Mouse (Mus musculus) adipocyte (in vitro differentiated cells): Measurements from ENCODE around the gene Tnfrsf11a.

Experiments
- DNase-seq: peaks from one replicate; pipeline ENCODE4 v3.0.0-alpha.2; 2016; ENCODE audit warnings: low spot score

Gene Tnfrsf11a

DNA sequence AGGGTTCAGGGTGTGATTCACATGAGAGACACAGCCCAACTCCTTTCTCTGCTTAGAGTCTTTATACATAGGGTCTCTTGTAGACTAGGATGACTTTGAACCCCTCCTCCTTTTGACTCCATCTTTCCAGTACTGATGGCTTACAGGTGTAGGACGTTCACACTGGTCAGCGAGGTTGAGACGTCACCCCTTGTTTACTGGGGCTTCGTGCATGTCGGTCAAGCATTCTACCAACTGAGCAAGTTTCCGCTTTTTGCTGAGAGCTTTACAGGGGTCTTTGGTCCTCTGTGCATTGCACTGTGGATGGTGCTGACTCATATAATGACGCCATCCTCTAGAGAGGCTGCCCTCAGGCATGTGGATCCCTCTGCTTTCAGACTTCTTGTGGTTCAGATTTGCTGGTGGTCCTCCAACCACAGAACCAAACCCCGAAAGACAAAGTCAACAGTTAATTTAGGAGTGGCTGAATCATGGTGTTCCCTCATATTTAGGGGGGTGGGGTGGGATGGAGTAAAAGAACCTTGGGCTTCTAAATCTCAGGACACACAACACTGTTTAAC lies 47.3 kb downstream of the Tnfrsf11a start:
- no peak for DNase-seq

GRCm38 (mm10) chr1:105829171-105829570 lies 48.7 kb downstream of the Tnfrsf11a start:
- no peak for DNase-seq

DNA sequence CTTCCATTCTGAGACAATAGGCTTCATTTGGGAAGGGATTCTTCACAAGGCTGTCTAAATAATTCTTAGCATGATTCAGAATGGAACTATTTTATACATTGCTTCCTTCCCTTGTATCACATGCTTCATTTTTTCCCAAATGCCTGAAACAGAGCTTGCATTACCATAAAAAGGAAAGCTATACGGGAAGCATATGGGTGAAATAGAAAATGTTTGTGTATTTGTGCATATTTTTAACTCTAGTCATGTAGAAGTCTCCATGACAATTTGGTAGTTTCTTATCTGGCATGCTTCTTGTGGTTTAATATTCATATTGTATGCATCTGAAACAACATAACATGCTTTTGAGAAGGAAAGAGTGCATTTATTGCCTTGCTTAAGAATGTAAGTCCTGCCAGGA lies 52.3 kb downstream of the Tnfrsf11a start:
- DNase-seq: no peak

DNA sequence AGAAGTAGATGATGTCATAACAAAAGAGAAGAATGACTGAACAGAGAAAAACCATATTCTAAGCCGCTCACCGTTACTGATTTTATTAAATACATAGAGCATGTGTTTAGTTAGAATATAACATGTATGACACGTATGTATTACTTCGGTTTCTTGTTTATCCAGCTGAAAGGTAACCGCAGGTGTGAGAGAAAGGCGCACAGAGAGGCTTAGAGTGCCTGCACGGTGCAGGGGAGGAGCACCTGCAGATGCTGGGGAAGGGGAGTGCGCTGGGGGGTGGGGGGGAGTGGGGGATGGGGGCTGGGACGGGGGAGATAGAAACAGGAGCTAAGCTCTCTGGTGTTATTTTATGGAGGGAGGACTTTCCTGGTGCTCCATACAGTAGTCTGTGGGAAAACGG lies 62.4 kb downstream of the Tnfrsf11a start:
- no peak for DNase-seq

DNA sequence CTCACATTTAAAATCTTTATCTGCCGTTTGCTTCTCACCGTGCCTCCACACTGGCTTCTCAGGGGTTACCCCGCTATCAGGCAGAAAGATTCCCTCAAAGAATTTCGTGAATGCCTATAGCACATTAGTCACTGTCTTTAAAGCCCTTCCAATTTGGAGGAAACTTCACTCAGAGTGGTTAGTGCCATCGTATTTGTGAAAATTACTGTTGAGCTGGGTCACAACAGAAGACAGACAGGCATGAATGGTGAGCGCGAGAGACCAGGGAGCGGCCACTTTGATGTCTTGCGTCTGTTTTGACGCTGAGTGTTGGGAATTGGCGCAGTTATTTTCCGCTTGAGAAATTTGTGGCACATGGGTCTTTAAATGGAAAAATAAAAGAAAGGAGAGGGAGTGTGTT lies 62.9 kb downstream of the Tnfrsf11a start:
- DNase-seq: no peak

DNA sequence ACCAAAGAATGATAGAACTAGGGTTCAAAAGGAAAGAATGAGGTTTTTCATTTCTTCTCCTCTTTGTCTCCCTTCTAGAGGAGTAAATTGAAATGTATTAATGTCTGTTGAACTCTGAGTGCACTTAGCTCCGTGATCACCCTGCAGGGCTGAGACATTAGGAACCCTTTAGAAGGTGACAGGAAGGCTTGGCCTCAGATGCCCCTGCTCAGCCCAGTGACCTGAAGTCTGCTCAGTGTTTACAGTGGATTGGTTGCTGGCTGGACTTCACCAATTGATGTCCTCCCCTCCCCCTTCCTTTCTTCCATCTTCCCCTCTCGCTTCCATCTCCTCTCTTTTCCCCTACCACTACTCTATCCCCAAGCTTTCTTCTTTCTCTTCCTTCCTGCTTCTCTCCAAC lies 63.3 kb downstream of the Tnfrsf11a start:
- no peak for DNase-seq

DNA sequence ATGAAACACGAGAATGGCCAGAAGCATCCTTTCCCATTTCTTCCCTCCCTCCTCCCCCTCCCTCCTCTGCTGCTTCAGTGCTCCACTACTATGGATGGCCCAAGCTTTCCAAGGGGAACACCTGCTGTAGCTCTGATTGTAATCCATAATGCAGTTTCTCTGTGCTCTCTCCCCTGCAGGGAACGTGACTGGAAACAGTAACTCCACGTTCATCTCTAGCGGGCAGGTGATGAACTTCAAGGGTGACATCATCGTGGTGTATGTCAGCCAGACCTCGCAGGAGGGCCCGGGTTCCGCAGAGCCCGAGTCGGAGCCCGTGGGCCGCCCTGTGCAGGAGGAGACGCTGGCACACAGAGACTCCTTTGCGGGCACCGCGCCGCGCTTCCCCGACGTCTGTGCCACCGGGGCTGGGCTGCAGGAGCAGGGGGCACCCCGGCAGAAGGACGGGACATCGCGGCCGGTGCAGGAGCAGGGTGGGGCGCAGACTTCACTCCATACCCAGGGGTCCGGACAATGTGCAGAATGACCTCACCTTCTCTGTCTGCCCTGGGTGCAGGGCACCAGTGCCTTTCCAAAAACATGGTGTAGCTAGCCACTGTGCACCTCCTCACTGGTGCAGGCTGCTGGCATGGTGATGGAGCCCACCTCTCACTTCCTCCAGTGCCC lies 64.0 kb downstream of the Tnfrsf11a start:
- DNase-seq: no peak

GRCm38 (mm10) chr1:105846431-105846830 lies 65.9 kb downstream of the Tnfrsf11a start:
- no peak for DNase-seq

DNA sequence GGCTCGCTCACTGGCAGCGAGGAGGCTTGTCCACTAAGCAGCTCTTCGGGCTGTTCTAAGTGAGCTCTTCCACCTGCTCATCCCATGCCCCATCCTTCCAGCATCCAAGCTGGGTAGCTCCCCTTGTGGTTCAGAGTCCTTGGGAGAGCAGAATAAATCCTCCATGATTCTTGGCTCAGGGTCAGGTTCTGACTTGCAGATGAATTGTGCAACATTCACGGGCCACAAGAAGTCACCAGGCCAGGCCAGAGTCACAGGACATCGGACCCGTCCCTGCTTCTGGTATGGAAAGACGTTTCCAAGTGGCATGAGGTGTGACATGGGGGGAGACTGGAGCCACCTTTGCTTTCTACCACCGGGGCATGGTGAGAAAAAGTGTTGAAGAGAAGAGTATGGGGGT lies 68.3 kb downstream of the Tnfrsf11a start:
- DNase-seq: peak; percentile 70

DNA sequence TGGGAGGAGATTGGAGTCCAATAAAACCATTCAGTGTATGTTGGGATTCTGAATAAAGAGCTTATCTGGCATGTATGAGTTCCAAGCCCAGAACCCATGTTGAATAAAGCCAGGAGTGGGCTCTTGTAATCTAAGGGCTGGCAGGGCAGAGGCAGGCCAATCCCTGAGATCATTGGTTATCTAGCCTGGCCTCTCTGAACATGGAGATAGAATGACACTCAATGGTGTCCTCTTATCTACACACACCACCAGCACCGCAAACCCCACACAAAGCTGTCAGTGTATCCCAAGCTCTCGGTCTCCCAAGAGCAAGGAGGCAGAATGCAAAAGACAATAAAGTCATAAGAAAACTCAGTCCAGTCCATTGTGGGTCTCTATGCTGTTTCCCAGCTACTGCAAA lies 70.8 kb downstream of the Tnfrsf11a start:
- DNase-seq: no peak

GRCm38 (mm10) chr1:105859740-105860139 lies 79.2 kb downstream of the Tnfrsf11a start:
- no peak for DNase-seq

GRCm38 (mm10) chr1:105876589-105876988 lies 96.1 kb downstream of the Tnfrsf11a start:
- DNase-seq: no peak

GRCm38 (mm10) chr1:105877808-105878207 lies 97.3 kb downstream of the Tnfrsf11a start:
- peak; percentile 85 for DNase-seq

GRCm38 (mm10) chr1:105878416-105878815 lies 97.9 kb downstream of the Tnfrsf11a start:
- no peak for DNase-seq

DNA sequence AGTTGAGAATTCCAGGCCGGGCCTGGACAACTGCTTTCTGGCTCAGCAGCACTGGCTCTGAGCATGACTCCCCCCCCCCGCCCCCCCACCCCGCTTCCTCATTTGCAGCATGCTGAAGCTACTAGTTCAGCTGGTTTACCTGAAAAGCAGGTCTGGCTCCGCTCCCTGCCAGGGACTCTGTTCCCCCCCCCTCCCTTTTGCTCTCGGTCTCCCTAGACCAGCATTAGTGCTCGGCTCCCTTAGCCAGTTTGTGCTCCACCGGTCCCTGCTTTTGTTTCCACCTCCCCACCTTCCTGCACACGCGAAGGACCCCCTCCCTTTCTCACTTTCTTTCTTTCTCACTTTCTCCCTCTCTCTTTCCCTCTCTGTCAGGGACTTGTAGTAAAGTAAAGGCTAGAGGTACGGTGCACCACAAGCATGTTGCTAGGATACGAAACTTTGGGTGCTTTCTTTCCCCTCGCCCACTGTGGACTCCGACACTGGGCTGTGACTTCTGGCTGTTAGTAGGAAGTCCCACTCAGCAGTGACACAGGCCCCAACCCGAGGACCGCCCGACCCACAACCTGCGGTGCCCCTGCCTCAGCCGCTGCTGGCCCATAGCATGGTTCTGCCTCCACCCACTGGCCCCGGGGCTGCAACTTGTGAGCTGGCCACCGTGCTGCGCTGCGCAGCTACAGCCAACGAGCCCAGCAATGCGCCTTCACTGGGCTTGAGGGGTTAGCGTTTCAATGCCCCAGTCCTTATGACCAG lies 100.2 kb downstream of the Tnfrsf11a start:
- no peak for DNase-seq

DNA sequence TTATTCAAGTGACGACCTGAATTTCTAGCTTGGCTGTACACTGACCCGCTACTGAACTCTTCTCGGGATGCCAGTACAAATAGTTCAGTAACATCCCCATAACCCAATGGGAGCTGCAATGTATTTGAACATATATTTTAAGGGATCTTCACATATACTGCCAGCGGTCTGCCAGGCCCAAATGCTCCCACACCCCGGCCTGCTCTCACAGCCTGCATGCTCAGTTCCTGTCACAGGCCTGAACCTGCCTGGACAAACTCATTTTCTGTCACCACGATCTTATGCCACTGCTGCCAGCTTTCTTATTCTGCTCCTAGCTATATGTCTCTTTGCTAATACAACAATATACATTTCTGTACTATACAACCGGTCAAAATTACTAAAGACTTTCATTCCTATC lies 100.9 kb downstream of the Tnfrsf11a start:
- DNase-seq: no peak

DNA sequence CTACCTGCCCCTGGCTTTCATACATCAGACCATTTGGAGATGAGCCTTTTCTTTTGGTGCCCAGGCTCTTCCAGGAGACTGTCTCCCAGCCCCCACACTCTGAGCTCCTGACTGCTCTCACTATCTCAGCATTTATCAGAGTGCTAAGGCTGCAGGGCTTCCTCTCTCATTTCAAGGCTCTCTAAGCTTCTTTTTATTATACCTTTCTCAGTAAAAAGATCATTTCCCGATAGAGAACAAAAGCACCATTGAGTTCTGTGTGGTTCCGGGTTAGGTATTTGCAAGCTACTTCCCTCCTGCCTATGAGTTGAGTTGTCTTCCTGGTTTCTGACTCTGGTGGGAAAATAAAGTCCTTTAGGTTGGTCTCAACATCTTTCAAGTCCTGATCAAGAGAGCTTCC lies 103.0 kb downstream of the Tnfrsf11a start:
- DNase-seq: no peak

- DNase-seq: no peak
Measured at GRCm38 (mm10) chr1:105885101-105885500, 104.6 kb downstream of the Tnfrsf11a start.

DNA sequence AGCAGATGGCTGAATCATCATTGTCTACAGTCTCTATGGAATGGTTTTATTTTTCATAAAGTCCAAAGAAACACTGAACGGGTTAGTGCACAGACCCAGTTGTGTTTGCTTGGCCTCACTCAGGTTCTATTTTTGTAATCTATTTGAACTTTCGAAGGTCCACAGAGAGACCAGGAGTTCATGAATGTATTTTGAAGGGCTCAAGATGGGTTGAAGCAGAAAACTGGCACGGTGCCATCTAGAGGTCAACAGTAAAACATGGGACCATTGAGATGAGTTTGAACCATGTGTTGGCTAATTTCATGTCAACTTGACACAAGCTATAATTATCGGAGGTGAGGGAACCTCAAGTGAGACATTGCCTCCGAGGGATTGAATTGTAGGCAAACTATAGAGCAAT lies 105.1 kb downstream of the Tnfrsf11a start:
- no peak for DNase-seq

DNA sequence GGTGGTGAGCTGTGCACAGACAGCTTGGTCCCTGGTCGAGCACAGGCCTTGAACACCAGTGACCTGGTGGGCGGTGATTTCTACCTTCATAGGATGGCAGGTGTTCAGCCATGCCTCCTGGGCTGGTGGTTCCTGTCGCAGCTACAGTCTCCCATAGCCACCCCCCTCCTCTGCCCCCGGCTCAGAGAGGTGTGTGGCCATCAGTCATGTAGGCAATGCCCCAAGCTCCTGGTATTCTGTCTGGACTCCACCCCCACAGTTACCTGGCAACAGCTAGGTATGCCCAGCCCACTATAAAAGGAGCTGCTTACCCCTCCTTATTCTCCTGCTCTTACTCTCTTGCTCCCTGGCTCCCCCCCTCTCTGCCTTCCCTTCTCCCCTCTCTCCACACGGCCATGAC lies 105.8 kb downstream of the Tnfrsf11a start:
- no peak for DNase-seq

DNA sequence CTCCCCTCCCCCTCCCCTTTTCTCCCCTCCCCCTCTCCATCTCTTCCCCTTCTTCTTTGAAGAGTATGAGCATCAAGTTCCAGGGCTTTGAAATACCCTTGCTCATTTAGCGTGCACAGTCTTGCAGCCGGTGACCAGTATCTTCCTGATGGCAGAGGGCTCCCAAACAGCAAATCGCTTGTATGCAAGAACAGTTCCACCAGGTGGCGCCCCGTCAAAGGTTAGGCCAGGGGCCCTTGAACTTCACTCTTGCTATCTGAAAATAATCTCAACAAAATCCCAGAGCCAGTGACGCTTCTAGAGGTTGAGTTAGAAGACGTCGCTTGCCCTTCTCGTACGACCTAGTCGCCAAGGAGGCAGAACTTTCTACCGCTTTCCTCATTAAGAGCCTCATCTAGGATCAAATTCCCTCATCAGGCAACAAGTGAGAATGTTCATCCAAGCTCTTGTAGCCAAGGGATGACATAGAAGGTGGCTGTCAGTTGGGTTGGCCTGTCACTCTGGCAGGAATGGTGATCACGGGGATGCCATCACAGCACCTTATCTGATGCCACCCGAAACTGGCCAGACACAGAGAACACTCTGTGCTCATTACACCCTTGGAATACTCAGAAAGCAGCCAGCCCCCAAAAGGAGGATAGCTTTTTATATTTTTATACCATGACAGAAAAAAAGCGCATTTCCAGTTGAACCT lies 110.7 kb downstream of the Tnfrsf11a start:
- peak; percentile 93 for DNase-seq

- no peak for DNase-seq
Measured at GRCm38 (mm10) chr1:105895019-105895418, 114.5 kb downstream of the Tnfrsf11a start.
